Mouse (Mus musculus) spleen, embryonic (tissue): ENCODE measurements around the gene Tomt.

Experiments used
- CTCF ChIA-PET: fragments of 350-600 bp; sonication (Branson Sonifier 250); formaldehyde crosslinking; loops from one replicate; lab custom pipeline; 2022; lab: Charles Lee

Gene Tomt

DNA sequence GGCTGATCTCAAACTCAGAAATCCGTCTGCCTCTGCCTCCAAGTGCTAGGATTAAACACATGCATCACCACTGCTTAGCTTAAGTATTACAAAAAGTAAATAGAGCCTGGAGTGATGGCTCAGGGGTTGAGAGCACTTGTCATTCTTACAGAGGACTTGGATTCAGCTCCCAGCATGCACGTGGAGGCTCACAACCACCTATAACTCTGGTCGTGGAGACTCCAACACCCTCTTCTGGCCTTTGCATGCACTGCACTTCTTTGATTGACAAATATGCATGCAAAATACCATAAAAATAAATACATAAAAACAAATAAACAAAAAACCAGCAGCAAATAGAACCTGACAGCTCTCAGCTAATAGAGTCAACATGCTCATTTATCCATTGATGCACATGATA lies 43.9 kb downstream of the Tomt start:
- CTCF ChIA-PET, result no interaction called here

- CTCF ChIA-PET, result no interaction called here
Observed at GRCm38 (mm10) chr7:101860978-101861377, 45.2 kb downstream of the Tomt start.

GRCm38 (mm10) chr7:101858362-101858761 lies 47.8 kb downstream of the Tomt start:
- CTCF ChIA-PET, result no interaction called here

GRCm38 (mm10) chr7:101857094-101857493 lies 49.1 kb downstream of the Tomt start, which contains the start of gene Folr2:
Gene Folr2, minus strand, starts transcription at chr7:101857194.
- CTCF ChIA-PET, result no interaction called here

- CTCF ChIA-PET, result no interaction called here
Observed at GRCm38 (mm10) chr7:101853816-101854215, 52.3 kb downstream of the Tomt start.

DNA sequence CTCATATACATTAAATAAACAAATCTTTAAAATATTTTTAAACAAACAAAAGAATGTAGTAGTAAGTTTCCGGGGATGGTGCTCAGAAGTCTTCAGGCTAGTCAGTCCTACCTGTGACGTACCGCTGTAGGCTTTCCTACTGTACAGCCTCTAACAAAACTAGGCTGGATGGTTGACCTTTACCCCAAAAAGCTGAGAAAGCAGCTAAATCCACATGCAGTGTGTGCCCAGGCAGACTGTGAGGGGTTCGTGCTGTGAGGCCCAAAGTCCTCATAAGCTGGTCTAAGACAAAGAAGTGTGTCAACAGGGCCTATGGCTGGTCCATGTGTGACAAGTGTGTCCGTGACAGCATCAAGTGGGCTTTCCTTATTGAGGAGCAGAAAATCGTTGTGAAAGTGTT lies 53.3 kb downstream of the Tomt start:
- CTCF ChIA-PET, result no interaction called here

DNA sequence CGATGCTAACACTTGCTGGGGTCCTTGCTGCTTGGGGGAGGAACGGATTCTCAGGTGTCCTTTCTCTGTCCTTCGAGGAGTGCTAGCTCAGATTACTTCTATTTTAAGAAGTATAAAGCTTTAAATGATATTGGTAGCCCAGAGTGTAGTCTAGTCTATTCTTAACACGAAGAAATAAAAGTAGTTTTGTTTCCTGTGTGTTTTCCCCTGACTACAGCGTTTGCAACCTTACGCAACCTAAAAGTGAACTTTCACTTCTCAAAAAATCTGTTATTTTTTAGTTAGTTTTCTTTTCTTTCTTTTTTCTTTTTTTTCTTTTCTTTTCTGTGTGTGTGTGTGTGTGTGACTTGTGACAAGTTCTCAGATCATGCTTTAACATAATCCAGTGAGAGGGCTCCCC lies 54.5 kb downstream of the Tomt start:
- CTCF ChIA-PET, result interaction anchor here (0.7 kb wide), 2 partner anchors 40 to 113 kb away, joined by 4 to 6 read pairs; no protein-coding TSS in a partner anchor
